Mouse (Mus musculus): ENCODE measurements around the gene Sap25. TPM values are rescaled to one million over a fixed set of nuclear protein-coding genes. Genes with fewer than 3 reads are reported as not detected.
A peak's percentile ranks its signal among the peaks of the same experiment; 100 is the strongest.
"Not testable (repeated sequence)": the region's sequence is repeated elsewhere in the genome, so short reads cannot be mapped to it uniquely, and the experiment has no call there.

Gene Sap25
- polyA plus RNA-seq, 1 experiment from 2014 or later, result 6.2 TPM

DNA sequence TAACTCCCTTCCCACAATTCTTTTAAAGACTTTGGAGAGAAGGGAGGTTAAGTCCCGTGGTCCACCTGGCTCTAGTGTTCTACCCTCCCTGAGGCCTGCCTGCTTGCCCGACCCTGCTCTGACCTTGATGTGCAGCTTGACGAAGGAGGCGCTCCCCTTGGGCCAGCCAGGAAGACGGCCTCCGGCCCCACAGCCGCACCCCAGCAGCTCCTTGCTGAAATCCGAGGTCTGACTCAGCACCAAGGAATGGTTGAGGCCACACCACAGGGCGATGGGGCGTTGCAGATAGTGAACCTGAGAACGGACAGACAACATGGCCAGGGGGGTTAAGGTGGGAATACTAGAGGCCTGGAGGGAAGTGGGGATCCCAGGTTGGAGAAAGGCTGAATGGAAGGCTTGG is 27.6 kb upstream of the Sap25 start, which contains the start of gene Pcolce:
Pcolce (minus strand) TSS at position 235 of the 400 bp plus-strand sequence.
- ATAC-seq (replicated peaks; ENCODE audit: extremely low read depth, insufficient read depth, low FRiP score), result no peak
- 27% methylated on average over 11 of the region's 11 CpGs for WGBS
- Histone ChIP-seq H3K4me1 (ENCODE audit: control insufficient read depth, insufficient read depth, low read length) (peaks cover 24% of the 10 kb centered on the region), H3K9me3 (replicated peaks; ENCODE audit: control insufficient read depth, low read length) (no peaks in the 10 kb centered on the region), H3K27me3 (ENCODE audit: control insufficient read depth, insufficient read depth, low read length) (no peaks in the 10 kb centered on the region), H3K9ac (ENCODE audit: low read length) (0 out of 2 replicates have a peak within 1 kb of the TSS, but pooled peaks have one; percentile 47), H3K4me3 (ENCODE audit: low read length) (no peak within 1 kb of the TSS), H3K36me3 (ENCODE audit: control insufficient read depth, insufficient read depth) (no peaks in the 10 kb centered on the region), H3K27ac (ENCODE audit: low read length) (peak within 1 kb of the TSS; percentile 26; the same call in 1 of the 2 replicates), H3K4me2 (ENCODE audit: low read depth, low read length) (no peak within 1 kb of the TSS)

DNA sequence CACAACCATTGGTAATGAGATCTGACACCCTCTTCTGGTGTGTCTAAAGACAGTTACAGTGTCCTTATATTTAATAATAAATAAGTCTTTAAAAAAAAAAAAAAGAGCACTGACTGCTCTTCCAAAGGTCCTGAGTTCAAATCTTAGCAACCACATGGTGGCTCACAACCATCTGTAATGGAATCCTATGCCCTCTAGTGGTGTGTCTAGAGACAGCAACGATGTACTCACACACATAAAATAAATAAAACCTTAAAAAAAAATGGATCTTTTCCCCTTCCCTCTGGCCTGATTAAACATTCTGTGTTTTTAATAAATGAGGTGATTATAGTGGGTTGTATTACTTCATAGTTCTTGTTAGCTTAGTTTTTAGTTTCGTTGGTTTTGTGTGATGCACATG is 26.2 kb upstream of the Sap25 start:
- not testable (repeated sequence) for H3K36me3 ChIP-seq (ENCODE audit: control insufficient read depth, insufficient read depth); H3K4me2 ChIP-seq (ENCODE audit: low read depth, low read length); ATAC-seq (replicated peaks; ENCODE audit: extremely low read depth, insufficient read depth, low FRiP score); H3K4me3 ChIP-seq (ENCODE audit: low read length); H3K9ac ChIP-seq (ENCODE audit: low read length); H3K27ac ChIP-seq (ENCODE audit: low read length); H3K9me3 ChIP-seq (replicated peaks; ENCODE audit: control insufficient read depth, low read length); H3K27me3 ChIP-seq (ENCODE audit: control insufficient read depth, insufficient read depth, low read length)
- WGBS, result 83% methylated on average over 2 of the region's 2 CpGs
- peaks cover 13% of the 10 kb centered on the region for H3K4me1 ChIP-seq (ENCODE audit: control insufficient read depth, insufficient read depth, low read length)

DNA sequence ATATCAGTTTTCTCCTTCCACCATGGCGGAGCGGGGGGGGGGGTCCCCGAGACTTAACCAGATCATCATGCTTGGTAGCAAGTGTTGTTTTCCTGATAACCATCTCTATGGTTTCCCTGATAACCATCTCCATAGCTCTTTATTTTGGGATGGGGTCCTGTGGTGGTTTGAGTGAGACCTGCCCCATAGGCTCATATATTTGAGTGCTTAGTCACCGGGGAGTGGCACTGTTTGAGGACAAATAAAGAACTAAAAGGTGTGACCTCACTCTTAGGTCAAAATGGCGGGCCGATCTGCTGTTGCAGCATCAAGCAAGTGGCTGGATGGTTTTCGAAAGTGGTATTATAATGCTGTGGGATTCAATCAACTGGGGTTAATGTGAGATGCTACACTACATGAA is 25.8 kb upstream of the Sap25 start:
- ATAC-seq (replicated peaks; ENCODE audit: extremely low read depth, insufficient read depth, low FRiP score), result no peak
- H3K4me1 ChIP-seq (ENCODE audit: control insufficient read depth, insufficient read depth, low read length), result peaks cover 11% of the 10 kb centered on the region
- H3K9ac ChIP-seq (ENCODE audit: low read length), result no peak overlapping the region
- no peaks in the 10 kb centered on the region for H3K9me3 ChIP-seq (replicated peaks; ENCODE audit: control insufficient read depth, low read length)
- H3K27me3 ChIP-seq (ENCODE audit: control insufficient read depth, insufficient read depth, low read length), result no peaks in the 10 kb centered on the region
- H3K27ac ChIP-seq (ENCODE audit: low read length), result no peak overlapping the region
- 85% methylated on average over 7 of the region's 7 CpGs for WGBS
- H3K36me3 ChIP-seq (ENCODE audit: control insufficient read depth, insufficient read depth), result no peaks in the 10 kb centered on the region
- no peak overlapping the region for H3K4me2 ChIP-seq (ENCODE audit: low read depth, low read length)
- no peak overlapping the region for H3K4me3 ChIP-seq (ENCODE audit: low read length)

DNA sequence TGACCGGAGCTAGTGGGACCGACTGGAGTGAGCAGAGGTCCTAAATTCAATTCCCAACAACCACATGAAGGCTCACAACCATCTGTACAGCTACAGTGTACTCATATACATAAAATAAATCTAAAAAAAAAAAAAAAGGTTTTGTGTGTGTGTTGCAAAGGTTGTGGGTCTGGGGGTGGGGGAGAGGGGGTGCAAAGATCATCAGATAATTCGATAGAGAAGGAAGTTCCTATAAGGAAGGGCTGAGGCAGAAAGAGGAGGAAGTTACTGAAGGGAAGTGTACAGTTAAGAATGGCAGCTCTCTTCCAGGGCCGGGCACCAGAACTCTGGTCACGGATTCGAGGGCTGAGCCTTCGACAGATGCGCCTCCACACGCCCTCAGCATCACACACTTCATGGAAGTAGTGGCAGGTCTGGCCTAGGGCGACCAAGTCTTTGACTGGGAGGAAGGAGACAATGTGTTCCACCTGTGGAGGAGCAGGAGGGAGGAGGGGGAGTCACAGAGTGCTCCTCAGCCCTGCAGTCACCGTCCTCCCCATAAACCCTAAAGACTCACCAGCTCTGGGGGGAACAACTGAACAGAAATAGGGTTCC is 17.1 kb upstream of the Sap25 start:
- no peak overlapping the region for H3K27ac ChIP-seq (ENCODE audit: low read length)
- 70% methylated on average over 11 of the region's 11 CpGs for WGBS
- peaks cover 3% of the 10 kb centered on the region; the same call in 1 of the 2 replicates for H3K4me1 ChIP-seq (ENCODE audit: control insufficient read depth, insufficient read depth, low read length)
- no peak overlapping the region for H3K9ac ChIP-seq (ENCODE audit: low read length)
- no peaks in the 10 kb centered on the region for H3K9me3 ChIP-seq (replicated peaks; ENCODE audit: control insufficient read depth, low read length)
- no peak overlapping the region for H3K4me3 ChIP-seq (ENCODE audit: low read length)
- no peak overlapping the region for H3K4me2 ChIP-seq (ENCODE audit: low read depth, low read length)
- no peaks in the 10 kb centered on the region for H3K36me3 ChIP-seq (ENCODE audit: control insufficient read depth, insufficient read depth)
- no peak for ATAC-seq (replicated peaks; ENCODE audit: extremely low read depth, insufficient read depth, low FRiP score)
- H3K27me3 ChIP-seq (ENCODE audit: control insufficient read depth, insufficient read depth, low read length), result no peaks in the 10 kb centered on the region

DNA sequence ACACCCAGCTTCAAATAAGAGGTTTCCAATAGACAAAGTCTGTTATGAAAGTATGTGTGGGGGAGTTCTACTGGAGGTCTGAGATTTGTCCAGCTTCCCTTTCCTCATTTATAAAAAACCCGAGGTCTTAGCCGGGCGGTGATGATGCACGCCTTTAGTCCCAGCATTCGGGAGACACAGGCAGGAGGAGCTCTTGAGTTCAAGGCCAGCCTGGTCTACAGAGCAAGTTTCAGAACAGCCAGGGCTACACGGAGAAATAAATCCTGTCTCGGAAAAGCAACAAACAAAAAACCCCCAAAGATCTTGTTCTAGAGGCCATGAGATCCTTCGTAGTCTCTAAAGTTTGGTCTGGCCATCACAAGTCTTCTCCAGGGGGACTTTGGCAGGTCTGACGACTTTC is 13.1 kb upstream of the Sap25 start:
- Histone ChIP-seq H3K4me1 (ENCODE audit: control insufficient read depth, insufficient read depth, low read length) (peaks cover 25% of the 10 kb centered on the region), H3K27ac (ENCODE audit: low read length) (peak overlapping the region; percentile 93), H3K4me3 (ENCODE audit: low read length) (peak overlapping the region; percentile 69), H3K9ac (ENCODE audit: low read length) (peak overlapping the region; percentile 73), H3K9me3 (replicated peaks; ENCODE audit: control insufficient read depth, low read length) (no peaks in the 10 kb centered on the region), H3K36me3 (ENCODE audit: control insufficient read depth, insufficient read depth) (no peaks in the 10 kb centered on the region), H3K4me2 (ENCODE audit: low read depth, low read length) (peak overlapping the region; percentile 67), H3K27me3 (ENCODE audit: control insufficient read depth, insufficient read depth, low read length) (no peaks in the 10 kb centered on the region)
- 2% methylated on average over 9 of the region's 9 CpGs for WGBS
- ATAC-seq (replicated peaks; ENCODE audit: extremely low read depth, insufficient read depth, low FRiP score), result no peak

DNA sequence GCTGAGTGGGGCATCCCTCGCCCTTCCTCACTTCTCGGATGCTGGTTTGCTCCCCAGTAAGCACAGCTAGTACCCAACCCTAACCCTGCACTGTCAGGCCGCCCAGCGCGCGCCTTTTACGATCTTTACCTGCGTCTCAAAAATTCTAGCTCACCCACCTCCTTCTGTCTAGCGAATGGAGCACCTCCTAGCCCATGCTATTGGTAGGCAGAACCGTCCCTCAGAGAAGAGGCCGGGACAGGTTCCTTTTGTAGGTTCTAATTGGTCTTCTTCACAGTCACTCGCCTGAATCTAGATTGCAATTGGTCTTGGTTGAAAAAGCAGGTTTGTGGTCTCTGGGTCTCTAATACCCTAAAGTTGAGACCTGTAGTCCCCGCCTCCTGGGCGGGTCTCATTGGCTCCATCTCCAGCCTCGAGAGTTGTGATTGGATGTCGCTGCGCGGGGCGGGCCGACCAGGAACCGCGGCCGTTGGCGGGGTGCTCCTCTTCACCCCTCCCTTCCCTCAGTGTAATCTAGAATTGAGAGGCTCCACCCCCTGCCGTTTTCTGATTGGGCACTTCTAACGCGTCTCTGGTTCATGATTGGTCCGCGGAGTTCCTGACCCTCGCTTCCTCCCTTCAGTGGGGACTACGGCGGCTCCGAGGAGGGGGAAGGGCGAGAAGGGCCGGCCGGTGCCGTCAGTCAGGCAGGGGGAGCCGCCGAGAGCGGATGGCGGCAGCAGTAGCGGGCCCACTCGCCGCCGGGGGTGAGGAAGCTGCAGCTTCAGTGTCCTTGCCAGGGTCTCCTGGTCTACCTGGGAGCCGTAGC is 12.4 kb upstream of the Sap25 start, which contains the start of the genes Fbxo24, Lrch4 and Gm20605:
Fbxo24 (minus strand) TSS at position 505 of the 808 bp plus-strand sequence.
Lrch4 (plus strand) TSS at position 624 of the 808 bp plus-strand sequence.
Gm20605 (plus strand) TSS at position 678 of the 808 bp plus-strand sequence.
- under 1% methylated on average over 46 of the region's 46 CpGs for WGBS
- Histone ChIP-seq H3K27me3 (ENCODE audit: control insufficient read depth, insufficient read depth, low read length) (no peaks in the 10 kb centered on the region), H3K27ac (ENCODE audit: low read length) (peak within 1 kb of the TSS; percentile 93), H3K9ac (ENCODE audit: low read length) (peak within 1 kb of the TSS; percentile 89), H3K4me1 (ENCODE audit: control insufficient read depth, insufficient read depth, low read length) (peaks cover 25% of the 10 kb centered on the region), H3K4me2 (ENCODE audit: low read depth, low read length) (peak within 1 kb of the TSS; percentile 91), H3K4me3 (ENCODE audit: low read length) (peak within 1 kb of the TSS; percentile 84), H3K36me3 (ENCODE audit: control insufficient read depth, insufficient read depth) (peaks cover under 1% of the 10 kb centered on the region; the same call in 1 of the 2 replicates), H3K9me3 (replicated peaks; ENCODE audit: control insufficient read depth, low read length) (no peaks in the 10 kb centered on the region)
- peak; percentile 95 for ATAC-seq (replicated peaks; ENCODE audit: extremely low read depth, insufficient read depth, low FRiP score)

DNA sequence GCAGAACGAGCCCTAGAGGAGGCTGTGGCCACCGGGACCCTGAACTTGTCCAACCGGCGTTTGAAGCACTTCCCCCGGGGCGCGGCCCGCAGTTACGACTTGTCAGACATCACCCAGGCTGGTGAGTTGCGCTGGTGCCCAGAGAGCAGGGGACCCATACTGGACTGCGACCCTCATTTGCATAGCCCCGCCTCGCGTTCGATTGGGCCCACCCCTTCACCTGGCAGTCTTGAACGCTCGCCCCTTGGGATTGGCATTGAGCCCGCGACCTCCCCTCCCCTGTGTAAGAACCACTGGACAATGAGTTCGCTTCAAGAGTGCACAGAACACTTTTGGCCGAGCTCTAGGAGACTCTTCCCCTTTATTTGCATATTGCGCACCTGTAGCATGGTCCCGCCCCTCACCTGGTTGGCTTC is 11.8 kb upstream of the Sap25 start:
- H3K27me3 ChIP-seq (ENCODE audit: control insufficient read depth, insufficient read depth, low read length), result no peaks in the 10 kb centered on the region
- peak; percentile 8; the same call in 1 of the 2 replicates for ATAC-seq (replicated peaks; ENCODE audit: extremely low read depth, insufficient read depth, low FRiP score)
- peak overlapping the region; percentile 89 for H3K9ac ChIP-seq (ENCODE audit: low read length)
- peak overlapping the region; percentile 91 for H3K27ac ChIP-seq (ENCODE audit: low read length)
- no peaks in the 10 kb centered on the region for H3K9me3 ChIP-seq (replicated peaks; ENCODE audit: control insufficient read depth, low read length)
- H3K4me3 ChIP-seq (ENCODE audit: low read length), result peak overlapping the region; percentile 84
- peak overlapping the region; percentile 91 for H3K4me2 ChIP-seq (ENCODE audit: low read depth, low read length)
- WGBS, result under 1% methylated on average over 23 of the region's 23 CpGs
- H3K4me1 ChIP-seq (ENCODE audit: control insufficient read depth, insufficient read depth, low read length), result peaks cover 25% of the 10 kb centered on the region
- H3K36me3 ChIP-seq (ENCODE audit: control insufficient read depth, insufficient read depth), result peaks cover 5% of the 10 kb centered on the region

DNA sequence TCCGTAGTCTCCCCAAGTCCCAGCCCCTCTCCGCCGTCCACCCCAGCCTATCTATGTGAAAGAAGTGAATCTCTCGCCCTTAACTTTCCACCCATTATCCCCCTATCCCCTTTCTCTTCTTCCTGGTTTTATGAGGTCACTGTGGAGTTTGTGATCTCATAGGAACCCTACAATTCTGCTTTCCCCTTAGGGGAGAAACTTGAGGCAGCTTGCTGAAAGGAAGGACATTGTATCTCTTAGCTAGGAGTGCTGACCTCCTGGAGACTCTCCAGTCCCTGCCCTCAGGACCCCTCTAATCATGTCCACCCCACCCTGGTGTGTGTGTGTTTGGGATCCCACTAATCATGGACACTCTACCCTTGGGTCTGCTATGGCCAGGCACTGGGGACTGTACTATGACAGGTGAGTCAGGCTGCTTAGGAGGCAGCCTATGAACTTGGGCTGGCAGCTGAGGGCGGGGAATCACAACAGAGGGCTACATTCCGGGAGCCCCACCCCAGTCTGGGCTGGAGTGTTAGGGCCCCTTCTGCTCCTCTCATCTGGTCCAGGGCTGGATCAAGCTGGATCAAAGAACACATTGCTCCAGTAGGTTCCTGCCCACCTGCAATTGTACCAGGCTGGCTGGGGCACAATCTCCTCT is 11.1 kb upstream of the Sap25 start:
- Histone ChIP-seq H3K4me2 (ENCODE audit: low read depth, low read length) (peak overlapping the region; percentile 91), H3K4me1 (ENCODE audit: control insufficient read depth, insufficient read depth, low read length) (peaks cover 25% of the 10 kb centered on the region), H3K9me3 (replicated peaks; ENCODE audit: control insufficient read depth, low read length) (no peaks in the 10 kb centered on the region), H3K27ac (ENCODE audit: low read length) (peak overlapping the region; percentile 91), H3K4me3 (ENCODE audit: low read length) (peak overlapping the region; percentile 84), H3K27me3 (ENCODE audit: control insufficient read depth, insufficient read depth, low read length) (no peaks in the 10 kb centered on the region), H3K9ac (ENCODE audit: low read length) (peak overlapping the region; percentile 89), H3K36me3 (ENCODE audit: control insufficient read depth, insufficient read depth) (peaks cover 5% of the 10 kb centered on the region)
- WGBS, result 18% methylated on average over 6 of the region's 6 CpGs
- no peak for ATAC-seq (replicated peaks; ENCODE audit: extremely low read depth, insufficient read depth, low FRiP score)
